16 mouse cellular contexts compared by ENCODE assay signal in the genomic region with DNA sequence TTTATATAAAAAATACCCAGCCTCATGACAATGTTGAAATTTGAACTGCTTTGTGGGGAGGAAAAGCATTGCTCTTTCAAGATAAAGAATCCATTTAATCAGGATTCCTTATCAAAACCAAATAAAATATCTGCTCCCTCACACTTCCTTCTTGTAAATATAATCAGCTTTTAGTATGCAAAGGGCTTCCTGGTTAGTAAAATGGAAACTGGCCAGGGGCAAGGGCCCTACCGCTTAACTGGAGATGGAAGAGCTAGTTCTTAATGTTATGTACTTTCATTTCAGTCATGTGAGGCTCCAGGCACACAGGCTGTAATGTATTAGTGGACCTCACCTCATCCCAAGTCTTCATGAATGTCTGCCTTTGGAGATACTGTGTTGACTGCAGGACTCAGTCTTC.
"Had no signal": no experiment of that assay in that cellular context is flagged by ENCODE, and none has a peak within 500 bp of the region (broad histone marks: within the 10 kb centered on the region; RNA-seq: fewer than 3 reads in every experiment).

No protein-coding gene starts in this region.

- H3K27ac ChIP-seq: kidney, embryonic 15.5 days; left cerebral cortex, adult 2 months; limb, embryonic 10.5 days; liver, embryonic 15.5 days; lung, embryonic 15.5 days; macrophage; midbrain, embryonic 10.5 days; neural tube, embryonic 12.5 days had no signal

- H3K9me3 ChIP-seq: kidney, embryonic 15.5 days; limb, embryonic 10.5 days; liver, embryonic 15.5 days; lung, embryonic 15.5 days; midbrain, embryonic 10.5 days; neural tube, embryonic 12.5 days had no signal

- H3K4me1 ChIP-seq: kidney, embryonic 15.5 days; limb, embryonic 10.5 days; liver, embryonic 15.5 days; lung, embryonic 15.5 days; midbrain, embryonic 10.5 days; neural tube, embryonic 12.5 days had no signal

- DNase-seq: kidney, adult 2 months; kidney, postnatal 14 days; midbrain, embryonic 14.5 days; retina, postnatal 1 day; right cerebral cortex, postnatal 4 days; spleen, adult 18-20 months; thymus, postnatal 4 days had no signal

- H3K36me3 ChIP-seq: kidney, embryonic 15.5 days; limb, embryonic 10.5 days; liver, embryonic 15.5 days; lung, embryonic 15.5 days; midbrain, embryonic 10.5 days; neural tube, embryonic 12.5 days had no signal

- H3K4me3 ChIP-seq: kidney, embryonic 15.5 days; left cerebral cortex, adult 2 months; limb, embryonic 10.5 days; liver, embryonic 15.5 days; lung, embryonic 15.5 days; midbrain, embryonic 10.5 days; myocyte; neural tube, embryonic 12.5 days had no signal

- H3K27me3 ChIP-seq: kidney, embryonic 15.5 days; liver, embryonic 15.5 days; lung, embryonic 15.5 days; neural tube, embryonic 12.5 days had no signal
